Mouse (Mus musculus) E14TG2a.4 (cell line): ENCODE results near the gene Fignl2.

Experiments used
- H3K27me3 ChIP-seq: 2 replicates; pipeline ENCODE4 v1.6.1; 2014; ENCODE audit warnings: low read length, control low read depth; ENCODE audit not compliant: insufficient read depth
- H3K36me3 ChIP-seq: 2 replicates; pipeline ENCODE4 v1.6.1; 2014; ENCODE audit warnings: low read length, control low read depth; ENCODE audit not compliant: insufficient read depth
- H3K4me1 ChIP-seq: replicated peaks from 2 replicates; pipeline ENCODE4 v1.6.1; 2014; ENCODE audit warnings: low read depth, low read length, control low read depth
- H3K4me3 ChIP-seq: replicated peaks from 2 replicates; pipeline ENCODE4 v1.5.1; 2014; ENCODE audit warnings: mild to moderate bottlenecking, low read length
- H3K9me3 ChIP-seq: 2 replicates; pipeline ENCODE4 v1.6.1; 2014; ENCODE audit warnings: low read length, control low read depth
- CTCF ChIP-seq: conservative IDR thresholded peaks from 2 replicates; pipeline ENCODE4 v1.5.1; 2014; ENCODE audit warnings: low read length
- NANOG ChIP-seq: IDR thresholded peaks from 2 replicates; pipeline ENCODE4 v1.6.1; 2014; ENCODE audit warnings: borderline replicate concordance, low read length, mixed read lengths
- POU5F1 ChIP-seq: IDR thresholded peaks from 2 replicates; pipeline ENCODE4 v1.6.1; 2014; ENCODE audit warnings: low read length, borderline replicate concordance

Fignl2 gene

GRCm38 (mm10) chr15:101052560-101053501 lies 25.5 kb downstream of the Fignl2 start:
- Histone ChIP-seq H3K27me3 (peaks cover 92% of the 10 kb centered on the region), H3K4me3 (peak overlapping the region; percentile 76), H3K9me3 (peaks cover 5% of the 10 kb centered on the region), H3K4me1 (peaks cover 21% of the 10 kb centered on the region), H3K36me3 (no peaks in the 10 kb centered on the region)
- TF ChIP-seq CTCF (no peak), POU5F1 (no peak), NANOG (no peak)

- peaks cover 92% of the 10 kb centered on the region for H3K27me3 ChIP-seq
- peaks cover 24% of the 10 kb centered on the region for H3K4me1 ChIP-seq
- H3K36me3 ChIP-seq = no peaks in the 10 kb centered on the region
- H3K4me3 ChIP-seq = no peak overlapping the region
- TF ChIP-seq NANOG (no peak), POU5F1 (no peak), CTCF (no peak)
- peaks cover 5% of the 10 kb centered on the region for H3K9me3 ChIP-seq
Measured at GRCm38 (mm10) chr15:101051869-101052268, 26.5 kb downstream of the Fignl2 start.

- Histone ChIP-seq H3K27me3 (peaks cover 96% of the 10 kb centered on the region), H3K4me1 (peaks cover 20% of the 10 kb centered on the region), H3K4me3 (peak overlapping the region; percentile 11; the same call in 1 of the 2 replicates), H3K36me3 (no peaks in the 10 kb centered on the region), H3K9me3 (peaks cover 22% of the 10 kb centered on the region)
- TF ChIP-seq NANOG (no peak), POU5F1 (no peak), CTCF (no peak)
Measured at GRCm38 (mm10) chr15:101048338-101048896, 29.9 kb downstream of the Fignl2 start.

GRCm38 (mm10) chr15:101047194-101047555 lies 31.2 kb downstream of the Fignl2 start, which contains the start of gene Gm47841:
TSS of gene Gm47841 (minus strand) at chr15:101047397.
- no peak for TF ChIP-seq CTCF
- TF ChIP-seq POU5F1 = no peak
- TF ChIP-seq NANOG = no peak
- H3K4me3 ChIP-seq = peak within 1 kb of the TSS; percentile 74
- peaks cover 93% of the 10 kb centered on the region for H3K27me3 ChIP-seq
- H3K9me3 ChIP-seq = peaks cover 24% of the 10 kb centered on the region
- H3K36me3 ChIP-seq = no peaks in the 10 kb centered on the region
- peaks cover 20% of the 10 kb centered on the region for H3K4me1 ChIP-seq

GRCm38 (mm10) chr15:101046527-101047193 lies 31.7 kb downstream of the Fignl2 start:
- TF ChIP-seq CTCF = no peak
- no peak for TF ChIP-seq NANOG
- no peak for TF ChIP-seq POU5F1
- peak overlapping the region; percentile 74 for H3K4me3 ChIP-seq
- peaks cover 20% of the 10 kb centered on the region for H3K4me1 ChIP-seq
- no peaks in the 10 kb centered on the region for H3K36me3 ChIP-seq
- peaks cover 28% of the 10 kb centered on the region for H3K9me3 ChIP-seq
- H3K27me3 ChIP-seq = peaks cover 93% of the 10 kb centered on the region

DNA sequence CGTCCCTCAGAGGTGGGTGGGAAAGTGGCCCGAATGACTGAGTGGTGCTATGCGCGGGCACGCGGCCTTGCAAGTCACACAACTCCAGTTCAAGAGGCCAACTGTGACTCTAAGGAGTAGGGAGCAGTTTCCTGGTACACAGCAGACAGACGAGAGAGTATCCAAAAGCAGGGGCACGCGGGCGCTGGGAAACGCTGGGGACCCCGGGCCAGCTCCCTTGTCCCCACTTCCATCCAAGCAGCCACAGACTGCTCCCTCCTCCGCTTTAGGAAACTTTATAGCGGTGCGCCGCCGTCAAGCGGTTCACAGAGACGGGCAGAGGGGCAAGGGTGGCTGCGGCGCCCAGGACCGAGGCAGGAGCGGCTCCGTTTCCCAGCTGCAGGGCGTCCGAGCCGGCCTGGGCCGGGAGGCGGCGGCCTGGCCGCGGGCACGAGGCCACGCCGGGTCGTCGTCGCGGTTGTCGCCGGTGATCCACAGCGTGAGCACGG lies 32.3 kb downstream of the Fignl2 start:
- peaks cover 20% of the 10 kb centered on the region for H3K4me1 ChIP-seq
- H3K4me3 ChIP-seq = peak overlapping the region; percentile 74
- peaks cover 93% of the 10 kb centered on the region for H3K27me3 ChIP-seq
- H3K36me3 ChIP-seq = no peaks in the 10 kb centered on the region
- peaks cover 28% of the 10 kb centered on the region for H3K9me3 ChIP-seq
- no peak for TF ChIP-seq NANOG
- no peak for TF ChIP-seq CTCF
- no peak for TF ChIP-seq POU5F1

- peaks cover 23% of the 10 kb centered on the region for H3K9me3 ChIP-seq
- TF ChIP-seq NANOG = no peak
- TF ChIP-seq CTCF = no peak
- no peak for TF ChIP-seq POU5F1
Measured at GRCm38 (mm10) chr15:101044531-101044930, 33.8 kb downstream of the Fignl2 start.

GRCm38 (mm10) chr15:101042613-101043012 lies 35.8 kb downstream of the Fignl2 start:
- peak; percentile 89 for TF ChIP-seq CTCF
- TF ChIP-seq NANOG = no peak
- TF ChIP-seq POU5F1 = no peak
- Histone ChIP-seq H3K4me1 (peaks cover 26% of the 10 kb centered on the region), H3K36me3 (no peaks in the 10 kb centered on the region), H3K27me3 (peaks cover 93% of the 10 kb centered on the region), H3K9me3 (peaks cover 23% of the 10 kb centered on the region), H3K4me3 (no peak overlapping the region)

More at GRCm38 (mm10) chr15:101044531-101044930, 33.8 kb downstream of the Fignl2 start:
- Histone ChIP-seq H3K36me3 (no peaks in the 10 kb centered on the region), H3K4me1 (peaks cover 32% of the 10 kb centered on the region), H3K4me3 (no peak overlapping the region), H3K27me3 (peaks cover 93% of the 10 kb centered on the region)
